Mouse (Mus musculus) ES-E14 (cell line): ENCODE results near the gene Dct.

Source experiments
- HCFC1 ChIP-seq: IDR thresholded peaks from 2 replicates; pipeline ENCODE4 v1.6.1; 2012; ENCODE audit warnings: low read length, inconsistent platforms, borderline replicate concordance; ENCODE audit not compliant: insufficient read depth
- MAFK ChIP-seq: IDR thresholded peaks from 2 replicates; pipeline ENCODE4 v1.6.1; 2014; ENCODE audit warnings: mild to moderate bottlenecking, low read depth, low read length, inconsistent platforms; ENCODE audit not compliant: insufficient read depth

GRCm38 (mm10) chr14:118042066-118042762, 9.8 kb downstream of the Dct start:
- TF ChIP-seq MAFK (no peak), HCFC1 (no peak)
